Mouse (Mus musculus) liver, embryonic 11.5 days (tissue): Measurements from ENCODE around the gene Nap1l1. TPM values are rescaled to one million over a fixed set of nuclear protein-coding genes. Genes with fewer than 3 reads are reported as not detected.
A peak's percentile ranks its signal among the peaks of the same experiment; 100 is the strongest.

Experiments used
- ATAC-seq: fragments of 200-750 bp; cut with Nextera tagmentation; replicated peaks from 2 replicates; pipeline ENCODE4 v1.8.0; 2017; ENCODE audit warnings: moderate number of reproducible peaks, mild to moderate bottlenecking, moderate TSS enrichment, moderate library complexity; ENCODE audit not compliant: low FRiP score
- DNase-seq: peaks from one replicate; pipeline ENCODE4 v3.0.0-alpha.2; 2017; ENCODE audit warnings: low spot score
- H3K27ac ChIP-seq: fragments of 300-500 bp; sonication (generic); 2 replicates; pipeline ENCODE4 v1.5.1; 2014; ENCODE audit warnings: mild to moderate bottlenecking, low read depth, low read length, control low read depth
- H3K27me3 ChIP-seq: fragments of 300-500 bp; sonication (generic); replicated peaks from 2 replicates; pipeline ENCODE4 v1.6.1; 2014; ENCODE audit warnings: low read length, mixed read lengths; ENCODE audit not compliant: control insufficient read depth, insufficient read depth
- H3K36me3 ChIP-seq: fragments of 300-500 bp; sonication (generic); 2 replicates; pipeline ENCODE4 v1.6.1; 2014; ENCODE audit warnings: mild to moderate bottlenecking, low read length, moderate library complexity, mixed read lengths; ENCODE audit not compliant: control insufficient read depth, insufficient read depth
- H3K4me1 ChIP-seq: fragments of 300-500 bp; sonication (generic); replicated peaks from 2 replicates; pipeline ENCODE4 v1.6.1; 2014; ENCODE audit warnings: low read length, mixed read lengths; ENCODE audit not compliant: control insufficient read depth, insufficient read depth
- H3K4me2 ChIP-seq: fragments of 300-500 bp; sonication (generic); 2 replicates; pipeline ENCODE4 v1.6.1; 2014; ENCODE audit warnings: mild to moderate bottlenecking, control low read depth, moderate library complexity
- H3K4me3 ChIP-seq: fragments of 300-500 bp; sonication (generic); 2 replicates; pipeline ENCODE4 v1.5.1; 2014; ENCODE audit warnings: low read depth, low read length, control low read depth
- H3K9ac ChIP-seq: fragments of 300-500 bp; sonication (generic); 2 replicates; pipeline ENCODE4 v1.6.1; 2014; ENCODE audit warnings: low read depth, low read length, control low read depth
- H3K9me3 ChIP-seq: fragments of 300-500 bp; sonication (generic); 2 replicates; pipeline ENCODE4 v1.6.1; 2016; ENCODE audit warnings: low read length, inconsistent platforms, mixed read lengths; ENCODE audit not compliant: control insufficient read depth
- WGBS: fragments of 180-500 bp; shearing (Covaris S2); extraction: QIAGEN DNeasy Blood & Tissue Kit; methylation state at CpG from one replicate; pipeline ENCODE4 v1.1.7; 2014; 5-methylcytosine and 5-hydroxymethylcytosine counted together
- polyA plus RNA-seq: library from polyadenylated mRNA; unstranded; fragments of >200 nt; fragmentation: Nextera tagmentation; extraction: Ambion mirVana; gene quantifications from 2 replicates; pipeline ENCODE4 v1.2.1, GENCODE M21; 2014

Gene Nap1l1
- polyA plus RNA-seq, 1 experiment from 2014 or later = 313 TPM

DNA sequence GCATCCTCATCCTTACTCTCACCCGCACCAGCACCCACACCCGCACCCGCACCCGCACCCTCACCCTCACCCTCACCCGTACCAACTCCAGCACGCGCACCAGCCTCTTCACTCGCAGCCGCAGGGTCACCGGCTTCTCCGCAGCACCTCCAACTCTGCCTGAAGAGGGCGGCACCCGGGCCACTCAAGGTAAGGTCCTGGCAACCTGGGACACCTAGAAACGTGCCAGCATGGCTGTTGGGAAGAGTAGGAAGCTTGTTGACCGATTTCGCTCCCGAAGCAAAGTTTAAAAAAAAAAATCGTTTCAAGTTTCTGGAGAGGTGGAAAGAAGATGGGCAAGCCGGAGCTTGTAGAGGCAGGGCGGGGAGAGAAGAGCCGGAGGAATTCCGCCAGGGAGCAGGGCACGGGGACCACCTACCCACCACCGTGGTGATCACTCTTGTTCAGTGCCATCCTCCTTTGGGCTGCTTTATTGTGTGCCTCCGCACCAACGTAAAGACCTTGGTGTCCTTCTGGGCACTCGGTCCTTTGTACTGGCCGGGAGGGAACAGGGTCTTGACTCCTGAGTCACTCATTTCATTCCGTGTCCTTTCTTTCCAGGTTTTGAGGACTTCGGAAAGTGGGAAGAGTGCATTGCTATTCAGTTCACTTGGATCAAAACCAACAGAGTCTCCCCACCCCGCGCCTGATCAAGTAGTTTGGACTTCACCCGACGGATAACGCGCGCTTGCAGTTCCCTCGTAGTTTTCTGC, 34.6 kb downstream of the Nap1l1 start:
- Histone ChIP-seq H3K27ac (peak overlapping the region; percentile 79), H3K27me3 (no peaks in the 10 kb centered on the region), H3K9me3 (no peaks in the 10 kb centered on the region), H3K4me2 (peak overlapping the region; percentile 94), H3K9ac (peak overlapping the region; percentile 70), H3K4me3 (peak overlapping the region; percentile 75), H3K36me3 (no peaks in the 10 kb centered on the region), H3K4me1 (peaks cover 6% of the 10 kb centered on the region)
- DNase-seq (peak; percentile 64), ATAC-seq (0 out of 2 replicates have a peak, but pooled peaks have one; percentile 4)
- WGBS = 2% methylated on average over 38 of the region's 38 CpGs

GRCm38 (mm10) chr10:111508324-111509080, 35.5 kb downstream of the Nap1l1 start:
- Histone ChIP-seq H3K9ac (peak overlapping the region; percentile 34; the same call in 1 of the 2 replicates), H3K27ac (no peak overlapping the region), H3K9me3 (no peaks in the 10 kb centered on the region), H3K4me1 (peaks cover 6% of the 10 kb centered on the region), H3K4me2 (peak overlapping the region; percentile 94), H3K4me3 (peak overlapping the region; percentile 75), H3K27me3 (no peaks in the 10 kb centered on the region), H3K36me3 (no peaks in the 10 kb centered on the region)
- ATAC-seq = no peak
- WGBS = 12% methylated on average over 7 of the region's 7 CpGs
- no peak for DNase-seq

- Histone ChIP-seq H3K4me1 (peaks cover 6% of the 10 kb centered on the region), H3K9ac (no peak overlapping the region), H3K4me2 (peak overlapping the region; percentile 94), H3K27me3 (no peaks in the 10 kb centered on the region), H3K27ac (0 out of 2 replicates have a peak overlapping the region, but pooled peaks have one; percentile 9), H3K36me3 (no peaks in the 10 kb centered on the region), H3K9me3 (no peaks in the 10 kb centered on the region), H3K4me3 (peak overlapping the region; percentile 75)
- no peak for ATAC-seq
- WGBS = 29% methylated on average over 8 of the region's 8 CpGs
- no peak for DNase-seq
These were observed 36.2 kb downstream of the Nap1l1 start for GRCm38 (mm10) chr10:111509103-111509784.

DNA sequence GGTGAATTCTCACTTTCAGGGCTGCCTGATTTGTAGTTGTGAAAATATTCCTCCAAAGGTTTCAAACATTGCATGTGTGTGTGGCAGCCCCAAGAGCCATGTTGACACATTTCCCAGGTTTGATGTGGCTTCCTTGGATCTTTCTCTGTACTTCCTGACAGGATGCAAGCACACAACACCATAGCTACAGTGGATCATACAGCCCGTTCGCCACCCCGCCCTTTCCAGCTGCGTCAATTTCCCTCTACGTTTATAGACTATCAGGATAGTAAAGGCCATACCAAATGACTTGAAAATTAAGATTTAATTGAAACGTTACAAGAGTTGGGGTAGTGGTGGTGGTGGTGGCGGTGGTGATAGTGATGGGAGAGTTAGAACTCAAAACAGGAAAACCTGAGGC, 37.0 kb downstream of the Nap1l1 start:
- Histone ChIP-seq H3K9me3 (no peaks in the 10 kb centered on the region), H3K9ac (no peak overlapping the region), H3K27ac (no peak overlapping the region), H3K36me3 (no peaks in the 10 kb centered on the region), H3K27me3 (no peaks in the 10 kb centered on the region), H3K4me1 (peaks cover 6% of the 10 kb centered on the region), H3K4me3 (no peak overlapping the region), H3K4me2 (no peak overlapping the region; the same call in 1 of the 2 replicates)
- 67% methylated on average over 7 of the region's 7 CpGs for WGBS
- DNase-seq (no peak), ATAC-seq (no peak)

DNA sequence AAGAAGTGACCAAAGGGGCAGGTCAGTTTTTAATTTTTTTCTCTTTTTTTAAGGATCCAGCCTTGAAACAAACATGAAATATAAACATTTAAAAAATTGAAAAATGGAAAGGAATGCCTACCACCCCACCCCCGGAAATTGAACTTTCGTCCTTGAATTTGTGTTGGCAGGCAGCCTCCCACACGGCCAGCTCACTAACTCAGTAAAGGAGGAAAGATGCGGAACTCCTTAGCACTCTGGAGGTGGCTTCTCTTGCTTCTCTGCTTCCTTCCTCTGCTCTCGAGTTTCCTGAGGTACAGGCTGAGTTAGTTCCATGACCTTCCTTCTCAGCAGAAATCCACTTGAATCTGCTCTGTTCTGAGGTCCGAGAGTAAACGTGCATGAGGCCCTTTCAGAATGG, 37.8 kb downstream of the Nap1l1 start:
- DNase-seq (no peak), ATAC-seq (no peak)
- WGBS = 41% methylated on average over 7 of the region's 7 CpGs

DNA sequence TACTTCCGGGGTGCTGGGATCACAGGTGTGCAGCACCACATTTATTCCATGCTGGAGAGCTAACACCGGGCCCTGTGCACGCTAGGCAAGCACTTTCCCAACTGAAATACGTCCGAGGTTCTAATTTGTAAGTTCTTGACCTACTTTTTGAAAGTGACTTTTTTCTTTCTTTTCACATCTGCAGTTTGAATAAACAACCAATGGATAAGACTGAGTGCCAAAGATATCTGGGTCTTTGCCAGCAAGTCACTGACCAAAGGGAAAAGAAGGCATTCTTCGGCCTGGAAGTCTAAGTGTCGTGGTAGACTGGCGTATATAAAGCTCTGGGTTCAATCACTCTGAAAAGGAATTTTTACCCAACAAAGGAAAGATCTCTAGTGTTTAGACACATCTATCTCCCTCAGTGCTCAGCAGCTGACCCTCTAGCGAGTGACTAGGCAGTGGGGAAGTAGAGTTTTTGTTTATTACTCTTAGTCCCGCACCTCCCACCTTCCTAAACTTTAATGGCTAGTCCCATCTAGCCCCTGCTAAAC, 39.1 kb downstream of the Nap1l1 start:
- no peak overlapping the region for H3K27ac ChIP-seq
- ATAC-seq (no peak), DNase-seq (no peak)
- H3K4me1 ChIP-seq = peaks cover 14% of the 10 kb centered on the region
- H3K9me3 ChIP-seq = no peaks in the 10 kb centered on the region
- H3K4me2 ChIP-seq = no peak overlapping the region
- no peak overlapping the region for H3K9ac ChIP-seq
- H3K36me3 ChIP-seq = no peaks in the 10 kb centered on the region
- 76% methylated on average over 10 of the region's 10 CpGs for WGBS
- H3K27me3 ChIP-seq = no peaks in the 10 kb centered on the region
- H3K4me3 ChIP-seq = no peak overlapping the region

More for the DNA sequence above, 37.8 kb downstream of the Nap1l1 start:
- no peak overlapping the region for H3K4me3 ChIP-seq
- H3K9me3 ChIP-seq = no peaks in the 10 kb centered on the region
- no peaks in the 10 kb centered on the region for H3K36me3 ChIP-seq
- no peak overlapping the region for H3K4me2 ChIP-seq
- no peak overlapping the region for H3K9ac ChIP-seq
- H3K27ac ChIP-seq = no peak overlapping the region
- no peaks in the 10 kb centered on the region for H3K27me3 ChIP-seq
- peaks cover 10% of the 10 kb centered on the region for H3K4me1 ChIP-seq

DNA sequence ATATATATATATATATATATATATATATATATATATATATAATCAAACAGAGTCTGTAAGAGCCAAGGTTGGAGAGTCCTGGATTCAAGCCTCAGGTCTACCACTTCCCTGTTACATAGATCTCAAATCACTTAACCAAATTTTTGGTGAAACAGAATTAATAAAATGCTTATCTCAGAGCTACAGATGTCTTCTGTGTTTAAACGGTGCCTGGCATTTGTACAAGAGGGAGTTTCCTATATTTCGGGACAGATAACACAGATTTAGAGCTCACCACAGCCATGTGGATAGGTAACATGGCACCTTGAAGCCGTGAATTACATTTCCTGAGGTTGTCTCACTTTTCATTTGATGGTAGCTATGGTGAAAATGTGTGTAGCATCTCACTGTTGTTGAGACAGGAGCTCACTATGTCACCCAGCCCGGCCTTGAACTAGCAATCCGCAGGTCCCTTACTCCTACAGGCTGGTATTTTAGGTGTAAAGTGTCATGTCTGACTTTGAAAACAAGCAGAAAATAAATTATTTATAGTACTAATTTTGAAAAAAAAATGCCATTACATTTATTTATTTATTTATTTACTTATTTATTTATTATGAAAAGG, 41.4 kb downstream of the Nap1l1 start:
- no peaks in the 10 kb centered on the region for H3K27me3 ChIP-seq
- DNase-seq = no peak
- H3K27ac ChIP-seq = no peak overlapping the region
- H3K36me3 ChIP-seq = no peaks in the 10 kb centered on the region
- H3K4me3 ChIP-seq = no peak overlapping the region
- no peak overlapping the region for H3K4me2 ChIP-seq
- no peak for ATAC-seq
- no peaks in the 10 kb centered on the region for H3K9me3 ChIP-seq
- peaks cover 13% of the 10 kb centered on the region for H3K4me1 ChIP-seq
- 72% methylated on average over 5 of the region's 5 CpGs for WGBS
- no peak overlapping the region for H3K9ac ChIP-seq
